Comparison of ENCODE assay signal across 12 mouse cellular contexts in genomic region chr4:152264867-152265568, GRCm38 (mm10). TPM values are rescaled to one million over a fixed set of nuclear protein-coding genes. Genes with fewer than 3 reads are reported as not detected.
DNase-seq lines count a peak whose midpoint lies in the region; ATAC-seq and TF ChIP-seq lines count a peak whose summit lies in the region.
"Had no signal": no experiment of that assay in that cellular context is flagged by ENCODE, and none has a peak within 500 bp of the region (broad histone marks: within the 10 kb centered on the region; RNA-seq: fewer than 3 reads in every experiment).

No protein-coding gene starts in this region.

- H3K4me2 ChIP-seq in kidney, postnatal 0 days (ENCODE audit: low read length), result no peak overlapping the region
- H3K4me2 ChIP-seq in liver, embryonic 12.5 days, result no peak overlapping the region
- H3K4me2 ChIP-seq: hindbrain, embryonic 15.5 days had no signal

- DNase-seq in embryo, embryonic 11 days, result peak; percentile 34
- DNase-seq in embryo, embryonic 10.5 days (ENCODE audit: low spot score), result no peak
- DNase-seq in kidney, postnatal 0 days (ENCODE audit: low spot score), result no peak
- DNase-seq in kidney, adult 11 months, result no peak
- no peak for DNase-seq in ES-E14 (ENCODE audit: low read depth, low spot score)
- no peak for DNase-seq in urinary bladder, postnatal 14 days (ENCODE audit: low spot score)
- DNase-seq in forebrain, embryonic 10.5 days (ENCODE audit: extremely low spot score, low spot score), result no peak

- H3K27ac ChIP-seq in kidney, postnatal 0 days, result no peak overlapping the region
- no peak overlapping the region; the same call in 1 of the 2 replicates for H3K27ac ChIP-seq in ES-E14 (ENCODE audit: insufficient read depth, low read depth, low read length, poor library complexity, severe bottlenecking)
- H3K27ac ChIP-seq in liver, embryonic 12.5 days, result peak overlapping the region; percentile 83; the same call in 1 of the 2 replicates
- no peak overlapping the region for H3K27ac ChIP-seq in forebrain, embryonic 10.5 days

- no peaks in the 10 kb centered on the region for H3K27me3 ChIP-seq in kidney, postnatal 0 days (ENCODE audit: insufficient read depth, low read length)
- no peaks in the 10 kb centered on the region for H3K27me3 ChIP-seq in liver, embryonic 12.5 days (replicated peaks)
- peaks cover 3% of the 10 kb centered on the region; the same call in 1 of the 2 replicates for H3K27me3 ChIP-seq in forebrain, embryonic 10.5 days (ENCODE audit: poor library complexity, severe bottlenecking)
- H3K27me3 ChIP-seq: hindbrain, embryonic 15.5 days had no signal

- H3K4me1 ChIP-seq in kidney, postnatal 0 days (replicated peaks; ENCODE audit: insufficient read depth, low read length), result peaks cover 12% of the 10 kb centered on the region
- H3K4me1 ChIP-seq in ES-E14 (ENCODE audit: control insufficient read depth in 2 of 2, insufficient read depth in 2 of 2, low read length in 2 of 2, poor library complexity in 1 of 2), result peaks cover 0 to 34% of the 10 kb centered on the region in 2 experiments; a peak in 3 of 4 replicates
- peaks cover 40% of the 10 kb centered on the region for H3K4me1 ChIP-seq in liver, embryonic 12.5 days
- H3K4me1 ChIP-seq in forebrain, embryonic 10.5 days, result peaks cover 52% of the 10 kb centered on the region

- 92% methylated on average over 9 of the region's 9 CpGs for WGBS in kidney, postnatal 0 days
- 77% methylated on average over 9 of the region's 9 CpGs for WGBS in liver, embryonic 12.5 days (ENCODE audit: insufficient replicate concordance)
- WGBS in forebrain, embryonic 10.5 days, result 89% methylated on average over 9 of the region's 9 CpGs

- in situ Hi-C loops in ES-E14 (cut with MboI; ENCODE audit: low sequenced_read_pairs in 2 of 2, unreplicated experiment in 2 of 2), result no loop called here

- no peak overlapping the region for H3K4me3 ChIP-seq in kidney, postnatal 0 days (replicated peaks; ENCODE audit: low read depth, low read length)
- H3K4me3 ChIP-seq in ES-E14 (ENCODE audit: insufficient read depth in 1 of 2, low read depth in 1 of 2, low read length in 2 of 2, poor library complexity in 1 of 2, severe bottlenecking in 1 of 2), result no peak overlapping the region
- no peak overlapping the region for H3K4me3 ChIP-seq in liver, embryonic 12.5 days
- H3K4me3 ChIP-seq in forebrain, embryonic 10.5 days, result no peak overlapping the region
- H3K4me3 ChIP-seq: hindbrain, embryonic 15.5 days had no signal

- H3K36me3 ChIP-seq in kidney, postnatal 0 days (ENCODE audit: insufficient read depth, low read length), result no peaks in the 10 kb centered on the region
- H3K36me3 ChIP-seq in ES-E14 (ENCODE audit: control insufficient read depth, insufficient read depth, low read length, poor library complexity, severe bottlenecking), result peaks cover 6% of the 10 kb centered on the region; the same call in 1 of the 2 replicates
- peaks cover 10% of the 10 kb centered on the region; the same call in 1 of the 2 replicates for H3K36me3 ChIP-seq in liver, embryonic 12.5 days
- H3K36me3 ChIP-seq in forebrain, embryonic 10.5 days (replicated peaks), result peaks cover 35% of the 10 kb centered on the region

- no peak for ATAC-seq in kidney, postnatal 0 days (replicated peaks; ENCODE audit: low FRiP score, low read depth)
- no peak for ATAC-seq in liver, embryonic 12.5 days

- H3K9ac ChIP-seq in kidney, postnatal 0 days (ENCODE audit: low read depth, low read length), result no peak overlapping the region
- peak overlapping the region; percentile 9; the same call in 1 of the 2 replicates for H3K9ac ChIP-seq in ES-E14 (ENCODE audit: insufficient read depth, low read depth, low read length, poor library complexity, severe bottlenecking)
- H3K9ac ChIP-seq in liver, embryonic 12.5 days, result no peak overlapping the region
- H3K9ac ChIP-seq: hindbrain, embryonic 15.5 days had no signal

- H3K9me3 ChIP-seq in kidney, postnatal 0 days (replicated peaks; ENCODE audit: low read length), result no peaks in the 10 kb centered on the region
- H3K9me3 ChIP-seq in ES-E14 (ENCODE audit: control insufficient read depth, insufficient read depth, low read depth, low read length), result no peaks in the 10 kb centered on the region
- no peaks in the 10 kb centered on the region for H3K9me3 ChIP-seq in liver, embryonic 12.5 days (replicated peaks)
- no peaks in the 10 kb centered on the region for H3K9me3 ChIP-seq in forebrain, embryonic 10.5 days
- H3K9me3 ChIP-seq: hindbrain, embryonic 15.5 days had no signal

- peak; percentile 54 for TF ChIP-seq CTCF in kidney, postnatal 0 days (IDR thresholded peaks at IDR 0.05; ENCODE audit: low read depth)

TF ChIP-seq in ES-E14, 5 proteins besides CTCF, POLR2A, EP300 and RAD21:
- TF ChIP-seq ZNF384 (IDR thresholded peaks at IDR 0.05; ENCODE audit: low read depth, low read length), result no peak
- no peak for TF ChIP-seq ZC3H11A (IDR thresholded peaks at IDR 0.05; ENCODE audit: borderline replicate concordance, low read depth, low read length)
- no peak for TF ChIP-seq CHD2 (IDR thresholded peaks at IDR 0.05; ENCODE audit: low read depth, low read length)
TF ChIP-seq in ES-E14: peak in this region for 0.

RNA-seq across cellular contexts. Expression of gene Gpr153, which starts 9.0 kb away (rescaled TPM):
- polyA plus RNA-seq in kidney, postnatal 0 days (2015; fragmentation: Nextera tagmentation; extraction: Ambion mirVana), result 4.6 and 5.2 TPM in 2 replicates
- 5.1 and 7.2 TPM in 2 replicates for total RNA-seq in ES-E14 (2012; rRNA removed)
- 2.1 and 2.4 TPM in 2 replicates for polyA plus RNA-seq in liver, embryonic 12.5 days (2016; fragmentation: Nextera tagmentation; extraction: Ambion mirVana)
- polyA plus RNA-seq in forebrain, embryonic 10.5 days (2016; fragmentation: Nextera tagmentation; extraction: Ambion mirVana), result 2.5 and 3.0 TPM in 2 replicates

RNA-seq across cellular contexts. Expression of gene Hes3, which starts 26.4 kb away (rescaled TPM):
- not detected in 2 replicates for polyA plus RNA-seq in kidney, postnatal 0 days (2015; fragmentation: Nextera tagmentation; extraction: Ambion mirVana)
- total RNA-seq in ES-E14 (2012; rRNA removed), result 0.58 and 1.1 TPM in 2 replicates
- not detected in 2 replicates for polyA plus RNA-seq in liver, embryonic 12.5 days (2016; fragmentation: Nextera tagmentation; extraction: Ambion mirVana)
- 0.38 and 0.92 TPM in 2 replicates for polyA plus RNA-seq in forebrain, embryonic 10.5 days (2016; fragmentation: Nextera tagmentation; extraction: Ambion mirVana)
- total RNA-seq: adrenal gland, postnatal 10 days; layer of hippocampus, postnatal 10 days had no signal
- polyA plus RNA-seq: liver, embryonic 16.5 days had no signal

RNA-seq across cellular contexts. Expression of gene Icmt, which starts 32.0 kb away (rescaled TPM):
- polyA plus RNA-seq in kidney, postnatal 0 days (2015; fragmentation: Nextera tagmentation; extraction: Ambion mirVana), result 20.0 and 23.6 TPM in 2 replicates
- total RNA-seq in ES-E14 (2012; rRNA removed), result 47.7 and 61.4 TPM in 2 replicates
- polyA plus RNA-seq in liver, embryonic 12.5 days (2016; fragmentation: Nextera tagmentation; extraction: Ambion mirVana), result 11.8 and 14.4 TPM in 2 replicates
- 23.3 and 26.1 TPM in 2 replicates for polyA plus RNA-seq in forebrain, embryonic 10.5 days (2016; fragmentation: Nextera tagmentation; extraction: Ambion mirVana)

RNA-seq across cellular contexts. Expression of gene Rnf207, which starts 53.8 kb away (rescaled TPM):
- polyA plus RNA-seq in kidney, postnatal 0 days (2015; fragmentation: Nextera tagmentation; extraction: Ambion mirVana), result 0.45 and 1.1 TPM in 2 replicates
- total RNA-seq in ES-E14 (2012; rRNA removed), result 4.6 and 9.0 TPM in 2 replicates
- 0.26 and 0.42 TPM in 2 replicates for polyA plus RNA-seq in liver, embryonic 12.5 days (2016; fragmentation: Nextera tagmentation; extraction: Ambion mirVana)
- 0.92 and 1.3 TPM in 2 replicates for polyA plus RNA-seq in forebrain, embryonic 10.5 days (2016; fragmentation: Nextera tagmentation; extraction: Ambion mirVana)
- polyA plus RNA-seq: liver, embryonic 16.5 days had no signal
